Mouse (Mus musculus) gastrocnemius, postnatal 14 days (tissue): ENCODE data around the gene Kmt2b. TPM values are rescaled to one million over a fixed set of nuclear protein-coding genes. Genes with fewer than 3 reads are reported as not detected.

ENCODE experiments used
- DNase-seq: peaks from one replicate; pipeline ENCODE4 v3.0.0; 2021; ENCODE audit warnings: mixed read lengths
- intact Hi-C: fragments of 180-260 bp; cut with DNase I; formaldehyde crosslinking; loops from one replicate; pipeline ENCODE4 v1.15.1; 2025; ENCODE audit warnings: low total_unique reads
- long read RNA-seq, 2 experiments: library from polyadenylated mRNA; stranded (forward); transcript quantifications; one replicate each; pipeline ENCODE4 v2.0.0; 2021
- total RNA-seq, 2 experiments: library from RNA; stranded (reverse); gene quantifications; 2 replicates each; pipeline ENCODE4 v1.2.3; 2021

Gene Kmt2b
- 10 to 100 TPM; 14.1 to 15.2 TPM for total RNA-seq
- long read RNA-seq, experiment 1, partial matches to known transcripts: 4 of 6 reads
- long read RNA-seq, experiment 1, other reads (novel, unspliced or antisense): 2 of 6 reads
- long read RNA-seq, experiment 2, partial matches to known transcripts: 4 of 9 reads
- long read RNA-seq, experiment 2, other reads (novel, unspliced or antisense): 5 of 9 reads

DNA sequence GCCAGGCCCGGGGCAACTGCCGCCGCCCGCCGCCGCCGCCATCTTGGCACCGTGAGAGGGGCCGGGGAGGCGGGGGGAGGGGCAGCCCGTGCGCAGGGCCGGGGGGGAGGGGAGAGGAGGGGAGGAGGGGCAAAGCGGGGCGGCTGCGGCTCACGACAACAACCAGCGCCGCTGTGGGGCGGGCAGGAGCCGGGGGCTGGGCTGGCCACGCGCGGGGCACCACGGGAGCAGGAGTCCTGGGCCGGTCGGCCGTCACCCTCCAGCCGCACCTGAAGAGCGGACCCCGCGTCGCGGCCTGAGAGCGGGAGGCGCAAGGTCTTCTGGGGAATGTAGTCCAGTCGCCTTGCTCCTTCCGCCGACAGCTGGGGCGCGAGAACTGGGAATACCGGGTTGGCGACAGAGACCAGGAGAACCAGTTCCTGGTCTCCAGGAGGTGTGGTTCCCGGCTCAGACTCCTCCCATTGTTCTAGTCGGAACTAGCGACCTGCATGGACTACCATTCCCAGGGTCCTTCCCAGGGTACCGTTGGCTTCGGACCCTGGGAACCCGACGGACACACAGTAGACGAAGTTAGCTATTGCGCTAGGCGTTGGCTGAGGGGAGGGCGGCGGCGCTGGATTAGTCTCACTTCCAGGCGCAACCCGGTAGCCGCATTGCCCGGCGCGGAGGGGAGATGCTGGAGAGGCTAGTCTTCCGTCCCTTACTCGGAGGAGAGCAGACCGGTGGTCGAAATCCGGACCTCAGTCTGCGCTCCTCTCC is at the start of gene Kmt2b:
Kmt2b (minus strand) TSS at position 51 of the 759 bp plus-strand sequence.
- intact Hi-C loops: no loop called here
- peak; percentile 98 for DNase-seq

DNA sequence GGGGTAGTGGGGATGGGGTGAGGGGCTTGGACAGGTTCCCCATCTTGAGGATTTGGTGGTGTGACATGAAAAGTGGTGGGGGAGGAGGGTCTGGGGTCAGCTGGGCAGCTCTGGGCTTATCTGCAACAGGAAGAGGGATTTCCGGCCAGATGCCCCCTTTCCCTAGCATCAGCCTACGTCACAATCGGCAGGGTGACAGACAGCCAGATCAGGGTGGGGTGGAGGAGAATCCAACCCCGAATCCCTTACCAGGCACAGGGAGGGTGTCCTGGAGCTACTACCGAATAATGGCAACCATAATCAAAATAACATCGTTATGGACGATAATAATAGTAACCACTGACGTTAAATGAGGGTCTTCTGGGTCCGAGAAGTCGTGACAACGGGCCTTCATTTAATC is 47.9 kb upstream of the Kmt2b start:
- DNase-seq: no peak
- intact Hi-C loops: no loop called here

DNA sequence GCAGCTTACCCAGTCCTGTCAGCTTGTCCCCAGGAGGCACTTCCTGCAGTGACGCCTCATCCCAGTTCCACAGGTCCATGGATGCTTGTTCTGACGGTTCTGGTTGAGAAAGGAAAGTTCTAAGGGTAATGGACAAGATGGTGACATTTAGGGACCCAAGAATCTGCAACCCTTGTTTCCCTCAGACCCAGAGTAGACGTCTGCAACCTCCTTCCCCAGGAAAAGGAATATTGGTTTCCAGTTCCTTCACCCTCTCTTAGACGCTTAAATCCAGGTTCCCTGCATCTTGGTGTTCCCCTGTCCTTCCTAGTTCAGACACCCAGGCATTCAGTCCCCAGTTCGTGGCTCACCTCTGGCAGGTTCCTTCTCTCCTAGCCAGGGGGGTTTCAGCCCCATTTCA is 47.2 kb upstream of the Kmt2b start, which contains the start of gene Etv2:
Etv2 (minus strand) TSS at position 101 of the 400 bp plus-strand sequence.
- intact Hi-C loops: no loop called here
- no peak for DNase-seq

DNA sequence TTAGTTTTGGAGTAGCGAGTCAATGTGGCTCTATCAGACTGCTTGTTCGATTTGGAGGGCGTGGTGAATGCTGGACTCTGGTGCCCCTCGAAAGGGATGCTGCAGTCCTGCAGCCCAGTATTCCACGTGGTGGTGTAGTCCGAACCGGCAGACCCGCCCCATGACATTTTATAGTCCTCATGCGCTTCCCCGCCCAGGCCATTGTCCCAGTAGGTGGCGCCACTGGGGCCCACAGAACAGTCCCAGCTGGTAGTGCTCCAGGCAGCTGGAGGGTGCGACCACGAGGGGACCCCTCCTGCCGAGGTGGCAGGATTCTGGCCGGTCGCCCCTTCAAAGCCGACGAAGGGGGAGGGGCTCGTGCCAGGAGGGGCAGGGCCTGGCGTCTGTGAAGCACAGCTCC is 46.1 kb upstream of the Kmt2b start:
- intact Hi-C loops: no loop called here

DNA sequence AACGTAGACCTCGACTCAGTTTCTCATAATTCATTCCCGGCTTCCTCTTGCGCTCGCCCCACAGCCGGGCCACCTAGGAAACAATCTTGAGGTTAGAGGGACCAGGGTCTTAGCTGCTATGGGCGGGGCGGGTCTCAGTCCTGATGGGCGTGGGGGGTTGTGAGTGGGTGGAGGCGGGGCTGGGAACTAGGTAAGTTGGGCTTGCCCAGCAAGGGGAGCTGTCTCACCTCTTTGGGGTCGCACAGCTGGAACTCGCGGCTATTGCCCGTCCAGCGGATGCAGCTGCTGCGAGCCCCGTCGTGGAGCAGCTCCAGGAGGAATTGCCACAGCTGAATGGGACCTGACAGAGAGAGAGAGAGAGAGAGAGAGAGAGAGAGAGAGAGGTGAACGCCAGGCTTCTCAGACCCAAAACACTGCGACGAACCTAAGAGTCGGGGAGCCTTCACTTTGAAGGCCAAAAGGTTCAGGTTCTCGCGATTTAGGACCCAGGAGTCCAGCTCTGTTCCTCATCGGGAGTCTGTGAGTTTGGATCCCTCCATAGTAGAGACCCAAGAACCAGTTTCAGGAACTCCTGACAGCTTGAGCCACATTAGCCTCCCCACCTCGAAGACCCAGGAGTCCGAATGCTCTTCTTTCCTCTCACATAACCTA is 45.4 kb upstream of the Kmt2b start:
- no peak for DNase-seq
- intact Hi-C loops: no loop called here

More for the DNA sequence above, 46.1 kb upstream of the Kmt2b start:
- peak; percentile 30 for DNase-seq

DNA sequence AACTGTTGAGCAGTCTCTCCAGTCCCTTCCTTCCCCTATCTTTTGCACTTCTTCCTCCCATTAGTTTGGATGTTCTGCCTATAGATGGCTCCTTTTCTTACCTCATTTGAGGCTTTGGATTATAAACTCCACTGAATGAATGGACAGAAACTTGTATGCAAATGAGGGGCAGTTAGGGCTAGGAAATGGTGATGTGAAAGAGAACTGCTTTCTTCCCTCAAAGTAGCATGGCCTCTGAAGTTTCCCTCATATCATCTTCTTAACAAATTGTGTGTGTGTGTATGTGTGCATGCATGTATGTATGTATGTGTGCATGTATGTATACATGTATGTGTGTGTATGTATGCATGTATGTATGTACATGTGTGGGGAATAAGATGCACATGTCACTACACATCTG is 40.5 kb upstream of the Kmt2b start:
- intact Hi-C loops: no loop called here
- no peak for DNase-seq

DNA sequence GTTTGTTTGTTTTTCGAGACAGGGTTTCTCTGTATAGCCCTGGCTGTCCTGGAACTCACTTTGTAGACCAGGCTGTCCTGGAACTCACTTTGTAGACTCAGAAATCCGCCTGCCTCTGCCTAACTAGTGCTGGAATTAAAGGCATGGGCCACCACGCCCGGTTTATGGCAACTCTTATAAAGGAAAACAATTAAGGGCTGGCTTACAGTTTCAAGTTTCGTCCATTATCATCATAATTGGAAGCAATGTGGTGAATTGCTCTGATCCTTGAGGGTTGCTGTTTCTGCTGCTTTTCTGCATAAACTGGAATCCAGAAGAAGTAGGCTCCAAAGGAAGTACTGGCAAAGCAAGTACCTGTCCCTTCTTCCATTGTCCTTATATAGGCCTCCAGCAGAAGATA is 38.1 kb upstream of the Kmt2b start:
- DNase-seq: no peak
- intact Hi-C loops: no loop called here

DNA sequence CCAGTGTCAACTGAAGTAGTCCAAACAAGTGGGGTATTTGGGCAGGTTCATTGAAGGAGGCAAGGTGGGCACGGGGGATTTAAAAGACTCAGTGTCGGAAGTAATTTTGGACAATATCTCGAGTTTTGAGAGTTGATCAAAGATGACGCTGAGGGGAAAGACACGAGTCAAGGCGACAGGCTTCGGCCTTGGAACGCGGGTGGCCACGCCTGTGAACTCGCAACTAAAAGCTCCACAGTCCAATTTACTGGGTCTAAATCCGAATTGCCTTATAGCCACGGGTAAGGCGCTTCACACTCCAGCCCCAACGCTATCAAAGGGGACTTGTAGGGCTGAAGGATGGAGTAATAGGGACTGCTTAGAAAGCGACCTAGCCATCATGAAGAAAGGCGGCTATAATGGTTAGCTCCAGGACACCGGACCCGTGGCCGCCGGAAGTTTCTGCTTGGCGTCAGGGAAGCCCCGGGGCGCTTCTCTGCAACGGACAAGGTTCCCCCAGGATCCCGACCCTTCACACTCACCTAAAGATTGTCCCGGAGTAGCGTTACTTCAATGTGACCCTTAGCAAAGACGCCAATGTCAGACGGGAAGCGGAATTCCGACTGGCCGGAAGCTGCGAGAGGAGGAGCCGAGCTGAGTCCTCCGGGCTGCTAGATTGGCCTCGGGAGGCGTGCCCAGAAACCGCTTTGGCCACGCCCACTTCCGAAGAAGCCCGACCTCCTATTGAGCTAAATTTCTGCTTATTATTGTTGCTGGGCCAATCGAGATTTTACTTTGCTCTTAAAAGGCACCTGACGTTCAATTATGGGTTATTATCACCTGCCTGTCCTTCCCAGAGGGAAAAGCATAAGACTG is 37.2 kb upstream of the Kmt2b start, which contains the start of gene Cox6b1:
Cox6b1 (minus strand) TSS at position 622 of the 855 bp plus-strand sequence.
- intact Hi-C loops: no loop called here
- DNase-seq: peak; percentile 87

DNA sequence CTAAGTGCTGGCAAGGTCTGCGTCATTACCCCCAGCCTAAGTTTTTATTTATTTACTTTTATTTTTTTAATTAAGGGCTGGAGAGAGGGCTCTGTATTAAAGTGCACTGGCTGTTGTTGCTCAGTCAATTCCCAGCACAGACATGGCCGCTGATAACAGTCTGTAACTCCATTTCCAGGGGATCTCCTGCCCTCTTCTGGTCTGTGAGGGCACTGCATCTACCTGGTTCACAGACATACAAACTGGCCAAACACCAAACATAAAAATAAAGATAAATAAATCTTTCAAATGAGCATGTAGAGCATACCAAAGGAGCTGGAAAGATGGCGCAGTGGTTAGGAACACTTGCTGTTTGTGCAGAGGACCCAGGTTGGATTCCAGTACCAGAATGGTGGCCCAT is 30.7 kb upstream of the Kmt2b start:
- no peak for DNase-seq
- intact Hi-C loops: no loop called here

DNA sequence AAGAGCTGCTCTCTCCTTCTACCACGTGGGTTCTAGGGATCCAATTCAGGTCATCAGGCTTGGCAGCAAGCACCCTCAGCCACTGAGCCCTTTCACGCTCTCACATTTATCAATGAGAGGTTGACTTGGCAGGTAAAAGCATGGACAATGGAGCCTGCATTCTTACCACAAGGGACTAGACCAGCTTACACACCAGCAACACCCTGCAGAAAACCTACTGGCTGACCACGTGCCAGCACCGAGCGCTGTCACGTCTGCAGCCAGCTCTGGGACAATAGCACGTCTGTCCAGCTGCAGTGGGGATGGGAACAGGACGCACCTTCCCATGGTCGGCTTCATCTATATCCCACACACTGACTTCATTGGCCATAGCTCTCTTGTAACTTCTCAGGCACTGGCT is 30.1 kb upstream of the Kmt2b start:
- intact Hi-C loops: no loop called here
- no peak for DNase-seq

DNA sequence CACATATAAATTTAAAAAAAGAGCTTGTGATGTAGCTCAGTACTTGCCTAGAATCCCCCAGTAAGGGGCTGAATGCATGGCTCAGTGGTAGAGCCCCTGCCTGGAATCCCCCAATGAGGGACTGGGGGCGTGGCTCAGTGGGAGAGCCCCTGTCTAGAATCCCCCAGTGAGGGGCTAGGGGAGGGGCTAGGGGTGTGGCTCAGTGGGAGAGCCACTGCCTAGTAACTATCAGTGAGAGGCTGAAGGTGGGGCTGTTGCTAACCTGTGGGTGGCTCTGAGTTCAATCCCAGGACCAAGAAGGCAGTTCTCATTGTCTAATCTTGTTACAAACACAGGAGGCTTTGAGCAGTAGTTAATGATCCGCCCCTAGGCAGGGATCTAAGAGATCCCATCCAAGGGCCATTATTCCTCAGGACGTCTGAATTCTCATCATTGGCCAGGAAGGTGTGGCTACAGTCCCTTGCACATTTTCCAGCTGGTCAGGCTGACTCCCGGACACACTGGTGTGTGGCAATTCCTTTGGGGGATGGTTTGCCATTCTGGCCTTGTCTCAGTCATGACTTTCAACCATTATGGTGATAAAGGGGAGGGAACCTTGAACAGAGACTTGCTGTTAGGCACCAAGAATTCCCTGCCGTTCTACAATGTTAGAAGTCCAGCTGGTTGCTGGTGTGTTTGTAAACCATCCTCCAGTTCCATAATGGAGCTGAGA is 26.7 kb upstream of the Kmt2b start:
- no peak for DNase-seq
- intact Hi-C loops: no loop called here

DNA sequence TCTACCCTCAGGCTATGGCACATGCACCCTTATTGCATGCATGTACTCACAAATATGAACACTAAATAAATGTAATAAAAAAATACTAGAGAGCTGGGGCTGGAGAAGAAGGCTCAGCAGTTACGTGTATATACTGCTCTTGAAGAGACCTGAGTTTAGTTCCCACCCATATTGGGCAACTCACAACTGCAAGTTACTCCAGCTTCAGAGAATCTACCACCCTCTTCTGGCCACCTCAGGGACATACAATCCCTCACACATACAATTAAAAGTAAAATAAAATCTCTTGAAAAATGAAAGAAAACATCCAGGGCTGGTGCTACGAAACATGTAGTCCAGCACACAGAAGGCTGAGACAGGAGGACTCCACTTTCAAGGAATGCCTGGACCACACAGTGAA is 25.9 kb upstream of the Kmt2b start:
- DNase-seq: no peak
- intact Hi-C loops: no loop called here

DNA sequence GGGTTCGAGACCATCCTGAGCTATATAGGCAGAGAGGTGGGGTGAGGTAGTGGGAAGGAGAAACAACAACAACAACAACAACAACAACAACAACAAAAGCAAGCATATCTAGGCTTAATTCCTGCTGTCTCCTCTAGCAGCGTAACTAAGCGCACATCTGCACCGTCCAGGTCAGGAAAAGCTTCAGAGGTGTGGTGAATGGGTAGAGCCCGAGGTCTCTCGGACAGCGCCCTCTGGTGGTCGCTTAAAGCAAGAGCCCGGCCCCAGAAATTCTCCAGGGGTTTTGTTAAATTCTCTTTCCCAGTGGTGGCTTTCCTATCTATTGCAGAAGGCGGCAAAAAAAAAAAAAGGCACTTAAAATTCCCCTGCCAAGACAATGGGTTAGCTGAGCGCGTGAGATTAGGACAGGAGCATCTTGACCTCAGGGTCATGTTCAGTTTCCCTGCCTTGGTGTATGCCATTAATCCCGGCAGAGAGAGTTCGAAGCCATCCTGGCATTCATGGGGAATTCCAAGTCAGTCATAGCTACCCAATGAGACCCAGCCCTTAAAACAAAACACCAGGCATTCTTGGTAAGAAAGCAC is 25.1 kb upstream of the Kmt2b start:
- intact Hi-C loops: loop anchor here (2.0 kb wide), 1 partner anchor 23 kb away; no protein-coding TSS in a partner anchor
- peak; percentile 38 for DNase-seq

DNA sequence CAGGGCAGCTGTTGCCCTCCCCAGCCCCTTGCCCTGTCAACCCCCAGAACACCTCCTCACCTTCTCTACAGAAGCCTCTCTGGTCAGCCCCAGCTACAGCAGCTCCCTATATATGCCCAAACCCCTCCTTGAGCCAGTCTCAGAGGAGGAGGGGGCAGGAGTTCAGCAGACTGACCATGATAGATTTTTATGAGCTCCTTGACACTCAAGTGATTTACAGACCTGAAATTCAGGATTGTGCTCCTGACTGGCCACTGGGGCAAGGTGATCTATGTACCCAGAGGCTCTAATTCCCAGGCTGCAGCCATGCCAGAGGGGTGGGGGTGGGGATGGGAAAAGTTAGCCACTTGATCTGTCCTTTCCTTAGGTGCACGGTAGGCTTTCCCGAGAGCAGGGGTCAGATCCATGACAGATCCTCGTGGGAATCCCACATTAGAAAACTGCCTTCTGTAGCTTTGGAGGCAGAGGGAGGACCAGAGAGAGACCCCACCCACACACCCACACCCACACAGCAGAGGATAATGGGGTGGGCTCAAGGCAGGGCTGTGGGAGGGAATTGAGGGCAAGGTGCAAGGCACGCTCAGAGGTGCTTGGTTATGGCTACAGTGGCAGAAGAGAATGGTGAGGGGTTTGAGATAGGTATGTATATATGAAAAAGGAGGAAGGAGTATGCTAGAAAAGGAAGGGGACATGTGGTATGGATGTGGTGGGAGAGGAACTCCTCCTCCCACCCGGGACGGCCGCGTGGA is 24.3 kb upstream of the Kmt2b start, which contains the start of gene Upk1a:
Upk1a (minus strand) TSS at position 194 of the 749 bp plus-strand sequence.
- DNase-seq: no peak
- intact Hi-C loops: loop anchor here (2.0 kb wide), 1 partner anchor 22 kb away; no protein-coding TSS in a partner anchor

DNA sequence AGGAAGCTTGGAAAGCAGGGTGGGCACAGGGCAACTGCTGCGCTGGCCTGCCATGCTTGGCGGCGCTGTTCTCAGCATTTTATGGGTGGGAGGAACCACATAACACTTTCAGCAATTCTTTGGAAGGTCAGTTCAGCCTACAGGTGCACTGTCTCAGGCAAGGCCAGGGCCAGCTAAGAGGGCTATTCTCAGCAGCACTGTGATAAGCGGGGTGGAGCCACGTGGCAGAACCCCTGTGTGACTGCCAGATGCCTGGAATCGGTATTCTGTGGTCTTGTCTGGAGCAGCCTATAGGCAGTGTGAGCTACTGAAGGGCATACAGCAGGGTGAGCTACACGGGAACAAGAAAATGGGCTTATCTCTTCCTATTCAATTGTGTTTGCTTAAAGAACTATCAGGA is 21.5 kb upstream of the Kmt2b start:
- DNase-seq: no peak
- intact Hi-C loops: no loop called here

DNA sequence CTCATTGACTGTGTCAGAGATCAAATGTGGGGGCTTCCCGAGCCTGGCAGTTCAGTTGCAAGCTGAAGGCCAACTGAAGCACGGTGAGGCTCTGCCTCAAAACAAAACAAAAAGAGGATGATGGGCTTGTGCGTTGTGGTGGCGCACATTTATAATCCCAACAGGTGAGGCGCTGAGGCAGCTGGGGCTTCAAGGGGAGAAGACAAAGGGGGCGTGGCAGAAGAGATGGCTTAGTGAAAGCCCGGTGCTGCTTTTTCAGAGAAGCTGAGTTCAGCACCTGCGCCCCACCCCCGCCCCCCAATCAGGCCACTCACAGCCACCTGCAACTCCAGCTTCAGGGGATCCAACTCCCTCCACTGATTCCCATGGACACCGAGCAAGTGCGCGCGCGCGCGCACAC is 19.9 kb upstream of the Kmt2b start:
- DNase-seq: no peak

DNA sequence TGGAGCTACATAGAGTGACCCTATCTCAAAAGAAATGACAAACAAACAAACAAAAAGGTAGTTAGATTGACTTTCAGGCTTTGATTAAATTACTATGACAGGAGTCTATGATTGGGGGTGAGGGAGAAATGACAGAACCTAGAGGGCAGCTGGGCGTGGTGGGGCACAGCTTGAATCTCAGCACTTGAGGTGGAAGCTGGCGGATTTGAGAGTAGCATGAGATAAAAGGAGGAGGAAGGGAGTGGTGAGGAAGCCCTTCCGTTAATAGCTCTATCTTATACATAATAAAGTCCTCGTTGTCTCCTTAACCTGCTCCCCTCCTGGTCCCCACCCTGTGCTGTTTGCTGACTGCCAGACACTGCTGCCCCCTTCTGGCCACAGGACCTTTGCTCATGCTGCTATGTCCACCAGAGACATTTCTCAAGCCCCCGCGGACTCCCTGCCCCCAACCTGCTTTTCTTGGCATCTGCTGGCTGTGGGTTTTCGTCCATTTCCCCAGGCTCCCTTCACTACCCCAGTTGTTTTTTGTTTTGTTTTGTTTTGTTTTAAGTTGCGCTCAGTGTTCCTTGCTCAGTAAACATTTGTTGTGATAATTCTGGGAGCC is 19.3 kb upstream of the Kmt2b start:
- intact Hi-C loops: no loop called here

More for the DNA sequence above, 19.9 kb upstream of the Kmt2b start:
- intact Hi-C loops: no loop called here

DNA sequence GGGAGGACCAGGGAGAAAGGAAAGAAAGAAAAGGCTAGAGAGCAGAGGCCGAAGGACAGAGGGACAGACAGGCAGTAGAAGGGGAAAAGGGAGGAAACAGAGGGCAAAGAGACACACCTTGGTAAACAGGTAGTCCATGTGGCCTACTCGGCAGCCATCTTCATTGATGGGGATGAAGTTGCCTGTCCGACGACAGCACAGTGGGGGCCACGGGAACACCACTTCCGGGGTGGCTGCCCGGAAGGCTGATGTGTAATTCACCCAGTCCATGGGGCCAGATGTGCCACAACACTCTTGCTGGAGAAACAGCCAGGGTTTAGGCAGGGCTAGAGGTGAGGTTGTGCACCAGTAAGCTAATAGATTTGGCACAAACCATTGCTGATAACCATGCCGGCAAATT is 16.4 kb upstream of the Kmt2b start:
- intact Hi-C loops: no loop called here
- DNase-seq: no peak

More for the DNA sequence above, 19.3 kb upstream of the Kmt2b start:
- DNase-seq: peak; percentile 52
